Mouse (Mus musculus): ENCODE measurements around the gene Pld6.

The Pld6 gene

GRCm38 (mm10) chr11:59786444-59787198 lies 824 bp downstream of the Pld6 start:
- no peak for DNase-seq (ENCODE audit: low spot score)

- DNase-seq (ENCODE audit: low spot score): no peak
Measured at GRCm38 (mm10) chr11:59783591-59783990, 3.9 kb downstream of the Pld6 start.

GRCm38 (mm10) chr11:59782091-59782590 lies 5.3 kb downstream of the Pld6 start:
- DNase-seq (ENCODE audit: low spot score): no peak

- no peak for DNase-seq (ENCODE audit: low spot score)
Measured at GRCm38 (mm10) chr11:59780241-59780640, 7.2 kb downstream of the Pld6 start.

- DNase-seq (ENCODE audit: low spot score): no peak
Measured at GRCm38 (mm10) chr11:59779406-59779805, 8.0 kb downstream of the Pld6 start.

- DNase-seq (ENCODE audit: low spot score): no peak
Measured at GRCm38 (mm10) chr11:59778874-59779223, 8.6 kb downstream of the Pld6 start.

GRCm38 (mm10) chr11:59778181-59778873 lies 9.1 kb downstream of the Pld6 start:
- DNase-seq (ENCODE audit: low spot score): peak; percentile 87

GRCm38 (mm10) chr11:59777259-59777658 lies 10.2 kb downstream of the Pld6 start:
- no peak for DNase-seq (ENCODE audit: low spot score)

GRCm38 (mm10) chr11:59775435-59776148 lies 11.9 kb downstream of the Pld6 start:
- no peak for DNase-seq (ENCODE audit: low spot score)

- DNase-seq (ENCODE audit: low spot score): no peak
Measured at GRCm38 (mm10) chr11:59774522-59774921, 12.9 kb downstream of the Pld6 start.

GRCm38 (mm10) chr11:59772902-59773301 lies 14.5 kb downstream of the Pld6 start:
- DNase-seq (ENCODE audit: low spot score): no peak

- no peak for DNase-seq (ENCODE audit: low spot score)
Measured at GRCm38 (mm10) chr11:59772291-59772690, 15.2 kb downstream of the Pld6 start.

GRCm38 (mm10) chr11:59770753-59771152 lies 16.7 kb downstream of the Pld6 start:
- no peak for DNase-seq (ENCODE audit: low spot score)

- DNase-seq (ENCODE audit: low spot score): no peak
Measured at GRCm38 (mm10) chr11:59769738-59770137, 17.7 kb downstream of the Pld6 start.

- no peak for DNase-seq (ENCODE audit: low spot score)
Measured at GRCm38 (mm10) chr11:59769307-59769706, 18.1 kb downstream of the Pld6 start.

- DNase-seq (ENCODE audit: low spot score): no peak
Measured at GRCm38 (mm10) chr11:59760796-59761195, 26.6 kb downstream of the Pld6 start.

GRCm38 (mm10) chr11:59759626-59760025 lies 27.8 kb downstream of the Pld6 start:
- DNase-seq (ENCODE audit: low spot score): no peak

GRCm38 (mm10) chr11:59759178-59759577 lies 28.3 kb downstream of the Pld6 start:
- no peak for DNase-seq (ENCODE audit: low spot score)

- DNase-seq (ENCODE audit: low spot score): no peak
Measured at GRCm38 (mm10) chr11:59758191-59758985, 29.1 kb downstream of the Pld6 start.

GRCm38 (mm10) chr11:59756351-59756750 lies 31.1 kb downstream of the Pld6 start:
- DNase-seq (ENCODE audit: low spot score): no peak

- DNase-seq (ENCODE audit: low spot score): no peak
Measured at GRCm38 (mm10) chr11:59754504-59754903, 32.9 kb downstream of the Pld6 start.

- no peak for DNase-seq (ENCODE audit: low spot score)
Measured at GRCm38 (mm10) chr11:59749050-59749449, 38.4 kb downstream of the Pld6 start.

All from testis, postnatal 10 days (tissue).